Mouse (Mus musculus): Measurements from ENCODE around the gene C1qtnf5.
A peak's percentile ranks its signal among the peaks of the same experiment; 100 is the strongest.
"Not testable (repeated sequence)": the region's sequence is repeated elsewhere in the genome, so short reads cannot be mapped to it uniquely, and the experiment has no call there.

Gene C1qtnf5

DNA sequence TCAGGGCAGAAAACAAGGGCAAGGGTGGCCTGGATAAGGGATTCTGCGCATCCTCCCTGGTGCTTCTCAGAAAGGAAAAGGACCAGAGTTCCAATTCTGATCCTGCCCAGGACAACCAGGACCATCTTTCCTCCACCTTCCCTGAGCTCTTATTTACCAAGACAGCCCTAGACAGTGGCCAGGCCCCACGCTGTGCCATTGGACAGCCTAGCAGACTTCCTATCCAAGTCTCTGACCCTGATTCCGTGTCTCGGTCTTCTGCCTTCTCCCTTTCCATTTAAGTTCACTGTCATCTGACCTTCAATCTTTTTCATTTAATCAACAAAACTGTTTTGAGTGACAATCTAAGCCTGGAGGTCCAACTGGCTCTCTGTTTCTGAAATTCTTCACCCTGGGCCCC lies 449 bp upstream of the C1qtnf5 start:
- no peak for DNase-seq (ENCODE audit: low spot score)

DNA sequence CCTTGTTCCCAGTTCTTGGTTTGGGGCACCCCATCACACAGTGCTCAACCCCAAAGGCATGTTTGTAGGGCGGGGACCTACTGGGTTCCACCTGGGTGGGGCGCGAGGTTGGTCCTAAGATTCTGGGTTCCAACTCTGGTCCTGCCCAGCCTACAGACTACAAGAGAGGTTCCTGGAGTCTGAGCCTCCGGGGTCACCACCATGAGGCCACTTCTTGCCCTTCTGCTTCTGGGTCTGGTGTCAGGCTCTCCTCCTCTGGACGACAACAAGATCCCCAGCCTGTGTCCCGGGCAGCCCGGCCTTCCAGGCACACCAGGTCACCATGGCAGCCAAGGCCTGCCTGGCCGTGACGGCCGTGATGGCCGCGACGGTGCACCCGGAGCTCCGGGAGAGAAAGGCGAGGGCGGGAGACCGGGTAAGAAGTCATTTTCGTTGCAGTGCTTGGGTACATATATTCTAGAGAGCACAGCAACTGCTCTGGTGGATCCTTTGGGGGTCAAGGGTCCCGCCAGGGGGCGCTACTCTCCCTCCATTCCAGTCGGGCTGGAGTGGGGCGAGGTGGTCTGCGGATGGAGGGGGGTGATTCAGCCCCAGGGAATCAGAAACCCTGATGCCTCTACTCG lies 623 bp downstream of the C1qtnf5 start:
- DNase-seq (ENCODE audit: low spot score), result no peak

DNA sequence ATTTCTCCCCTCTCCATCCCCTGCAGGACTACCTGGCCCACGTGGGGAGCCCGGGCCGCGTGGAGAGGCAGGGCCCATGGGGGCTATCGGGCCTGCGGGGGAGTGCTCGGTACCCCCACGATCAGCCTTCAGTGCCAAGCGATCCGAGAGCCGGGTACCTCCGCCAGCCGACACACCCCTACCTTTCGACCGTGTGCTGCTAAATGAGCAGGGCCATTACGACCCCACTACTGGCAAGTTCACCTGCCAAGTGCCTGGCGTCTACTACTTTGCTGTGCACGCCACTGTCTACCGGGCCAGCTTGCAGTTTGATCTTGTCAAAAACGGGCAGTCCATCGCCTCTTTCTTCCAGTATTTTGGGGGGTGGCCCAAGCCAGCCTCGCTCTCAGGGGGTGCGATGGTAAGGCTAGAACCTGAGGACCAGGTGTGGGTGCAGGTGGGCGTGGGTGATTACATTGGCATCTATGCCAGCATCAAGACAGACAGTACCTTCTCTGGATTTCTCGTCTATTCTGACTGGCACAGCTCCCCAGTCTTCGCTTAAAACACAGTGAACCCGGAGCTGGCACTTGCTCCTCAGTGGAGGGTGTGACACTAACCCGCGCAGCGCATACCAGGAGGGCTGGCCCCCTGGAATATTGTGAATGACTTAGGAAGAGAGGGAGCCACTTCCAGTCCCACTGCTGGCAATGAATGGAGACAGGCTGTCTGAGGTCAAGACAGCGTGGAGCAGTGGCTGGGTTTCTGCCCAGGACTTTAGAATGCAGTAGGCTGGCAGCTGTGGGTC lies 1.4 kb downstream of the C1qtnf5 start:
- DNase-seq (ENCODE audit: low spot score), result no peak

DNA sequence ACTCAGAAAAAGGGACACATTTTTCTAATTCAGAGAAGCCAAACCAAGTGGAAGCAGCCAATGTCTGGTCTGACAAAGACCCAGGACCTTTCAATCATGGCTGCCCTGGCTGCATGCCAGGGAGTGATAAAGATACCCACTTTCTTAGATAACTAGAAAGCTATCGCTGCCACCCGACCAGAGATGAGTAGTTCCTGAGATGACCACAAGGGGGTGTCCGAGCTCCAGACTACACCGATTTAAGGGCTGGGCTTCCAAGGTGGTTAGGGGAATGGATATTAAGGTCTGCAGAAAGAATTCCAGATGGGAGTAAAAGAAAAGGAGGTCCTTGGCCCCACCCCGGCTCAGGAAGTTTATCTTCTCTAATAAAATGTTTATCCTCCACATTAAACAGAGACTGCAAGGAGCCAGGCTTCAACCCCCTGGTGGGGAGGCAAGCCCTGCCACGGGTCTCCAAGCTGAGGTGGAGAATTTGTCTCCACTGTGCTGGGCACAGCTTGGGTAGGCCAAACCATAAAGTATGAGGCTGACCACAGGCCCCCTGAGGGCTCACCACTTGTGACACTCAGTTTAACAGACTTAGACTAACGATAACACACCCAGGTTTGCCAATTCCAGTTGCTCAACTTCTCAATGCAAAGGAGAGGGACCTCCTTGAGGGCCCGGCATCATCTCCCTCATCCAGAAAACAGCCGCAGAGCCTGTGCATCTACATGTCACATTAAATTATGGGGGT lies 2.5 kb downstream of the C1qtnf5 start:
- peak; percentile 73 for DNase-seq (ENCODE audit: low spot score)

DNA sequence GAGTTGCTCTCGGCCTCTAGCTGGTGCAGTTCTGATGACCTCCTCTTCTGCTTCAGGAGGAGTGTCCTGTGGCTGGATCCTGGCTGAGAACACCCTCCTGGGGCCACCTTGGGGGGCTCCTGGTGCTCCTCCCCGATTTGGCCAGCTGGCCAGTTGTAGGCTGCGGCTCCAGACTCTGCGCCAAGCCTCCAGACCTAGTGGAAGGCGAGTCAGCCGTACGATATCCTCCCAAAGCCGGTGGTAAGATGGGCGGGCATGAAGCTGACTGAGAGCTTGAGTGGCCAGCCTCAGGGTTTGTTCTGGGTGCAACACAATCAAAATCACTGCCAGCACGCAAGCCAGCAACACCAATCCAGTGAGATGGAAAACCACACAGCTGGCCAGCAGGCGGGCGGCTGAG lies 4.9 kb downstream of the C1qtnf5 start:
- not testable (repeated sequence) for DNase-seq (ENCODE audit: low spot score)

DNA sequence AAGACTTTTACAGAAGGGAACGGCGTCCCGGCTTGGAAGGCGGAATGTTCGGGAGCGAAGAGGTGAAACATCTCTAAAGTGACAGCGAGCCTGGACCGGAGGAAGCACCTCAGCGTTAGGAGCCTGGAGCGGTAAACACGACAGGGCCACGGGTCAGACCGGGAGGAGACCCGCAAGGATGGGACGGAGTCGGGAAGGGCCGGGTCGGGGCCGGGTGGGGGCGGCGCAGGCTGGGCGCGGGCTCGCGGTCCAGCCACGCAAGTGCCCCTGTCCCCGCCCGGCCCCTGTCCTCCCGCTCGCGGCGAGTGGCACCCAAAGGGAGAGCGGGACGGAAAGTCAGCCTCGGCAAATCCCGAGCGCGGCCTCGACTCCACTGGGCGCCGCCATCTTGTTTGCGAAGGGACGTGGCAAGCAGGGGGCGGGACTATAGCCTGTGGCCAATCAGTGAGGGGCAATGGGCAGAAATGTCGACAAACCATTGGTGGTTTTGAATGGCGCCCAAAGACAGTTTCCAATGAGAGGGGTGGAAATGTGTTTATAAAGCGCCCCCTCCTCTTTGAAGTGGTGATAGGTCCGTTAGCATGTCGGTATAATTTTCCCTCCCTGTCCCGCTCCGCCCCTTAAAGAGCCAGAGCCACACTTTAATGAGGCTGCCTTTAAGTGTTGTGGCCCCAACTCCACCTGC lies 6.2 kb downstream of the C1qtnf5 start, which contains the start of the genes Gm49380 and Rnf26:
Gm49380 (minus strand) TSS at position 396 of the 685 bp plus-strand sequence.
Rnf26 (minus strand) TSS at position 413 of the 685 bp plus-strand sequence.
- DNase-seq (ENCODE audit: low spot score), result peak; percentile 88

DNA sequence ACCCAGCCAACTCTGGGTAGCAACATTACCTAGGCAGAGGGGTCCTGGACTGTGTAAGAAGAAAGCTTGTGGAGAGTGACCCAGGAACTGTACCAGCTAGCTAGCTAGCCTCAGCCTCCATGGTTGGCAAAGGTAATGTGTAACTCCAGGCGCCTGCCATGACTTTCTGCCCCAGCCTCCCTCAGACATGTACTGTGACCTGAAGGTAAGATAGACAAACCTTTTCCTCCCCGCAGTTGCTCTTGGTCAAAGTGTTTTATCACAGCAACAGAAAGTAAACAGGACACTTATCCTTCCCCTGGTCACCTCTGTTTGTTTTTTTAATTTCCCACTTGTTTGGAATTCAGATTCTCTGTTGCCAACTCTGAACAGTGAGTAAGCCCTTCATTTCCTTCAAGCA lies 7.4 kb downstream of the C1qtnf5 start:
- DNase-seq (ENCODE audit: low spot score), result no peak

DNA sequence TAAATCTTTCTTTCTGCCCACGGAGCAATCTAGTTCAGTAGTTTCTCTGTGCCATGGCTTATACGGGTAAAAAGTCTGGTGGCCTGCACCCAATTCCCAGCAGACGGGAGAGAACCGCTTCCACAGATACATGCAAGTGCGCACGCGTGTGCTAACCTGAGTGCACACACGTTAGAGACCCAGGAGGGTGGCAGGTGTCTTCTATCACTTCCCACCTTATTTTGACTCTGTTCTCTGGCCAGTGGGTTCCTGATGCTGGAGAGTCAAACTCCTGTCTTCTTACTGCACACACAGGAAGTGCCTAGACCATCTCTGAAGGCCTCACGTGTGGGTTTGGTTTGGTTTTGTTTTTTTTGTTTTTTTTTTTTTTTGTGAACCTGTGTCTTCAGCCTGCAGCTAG lies 8.6 kb downstream of the C1qtnf5 start:
- no peak for DNase-seq (ENCODE audit: low spot score)

DNA sequence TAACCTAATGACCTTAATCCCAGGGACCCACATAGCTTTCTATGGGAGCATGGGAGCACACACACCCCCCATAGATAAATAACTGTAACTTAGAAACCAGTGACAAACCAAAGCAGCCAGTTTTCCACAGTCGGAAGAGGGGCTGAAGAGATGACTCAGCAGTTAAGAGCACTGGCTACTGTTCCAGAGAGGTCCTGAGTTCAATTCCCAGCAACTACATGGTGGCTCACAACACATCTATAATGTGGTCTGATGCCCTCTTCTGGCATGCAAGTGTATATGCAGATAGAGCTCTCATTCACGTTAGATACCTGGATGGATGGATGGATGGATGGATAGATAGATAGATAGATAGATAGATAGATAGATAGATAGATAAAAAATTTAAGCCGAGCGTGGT lies 9.1 kb downstream of the C1qtnf5 start:
- DNase-seq (ENCODE audit: low spot score), result no peak

DNA sequence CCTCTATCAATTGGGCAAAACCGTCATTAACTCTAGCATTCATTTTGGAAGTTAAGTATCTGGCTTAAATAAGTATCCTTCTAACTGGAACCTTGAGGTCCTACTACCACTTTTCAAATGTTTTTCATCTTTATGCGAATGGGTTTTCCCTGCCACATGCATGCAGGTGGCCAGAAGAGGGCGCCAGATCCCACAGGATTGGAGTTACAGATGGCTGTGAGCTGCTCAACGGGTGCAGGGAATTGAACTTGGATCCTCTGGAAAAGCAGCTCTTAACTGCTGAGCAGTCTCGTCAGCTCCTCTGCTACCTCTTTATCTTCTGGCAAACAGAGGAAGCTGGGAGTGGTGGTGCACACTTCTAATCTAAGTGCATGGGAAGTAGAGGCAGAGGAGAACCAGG lies 12.0 kb downstream of the C1qtnf5 start:
- no peak for DNase-seq (ENCODE audit: low spot score)

DNA sequence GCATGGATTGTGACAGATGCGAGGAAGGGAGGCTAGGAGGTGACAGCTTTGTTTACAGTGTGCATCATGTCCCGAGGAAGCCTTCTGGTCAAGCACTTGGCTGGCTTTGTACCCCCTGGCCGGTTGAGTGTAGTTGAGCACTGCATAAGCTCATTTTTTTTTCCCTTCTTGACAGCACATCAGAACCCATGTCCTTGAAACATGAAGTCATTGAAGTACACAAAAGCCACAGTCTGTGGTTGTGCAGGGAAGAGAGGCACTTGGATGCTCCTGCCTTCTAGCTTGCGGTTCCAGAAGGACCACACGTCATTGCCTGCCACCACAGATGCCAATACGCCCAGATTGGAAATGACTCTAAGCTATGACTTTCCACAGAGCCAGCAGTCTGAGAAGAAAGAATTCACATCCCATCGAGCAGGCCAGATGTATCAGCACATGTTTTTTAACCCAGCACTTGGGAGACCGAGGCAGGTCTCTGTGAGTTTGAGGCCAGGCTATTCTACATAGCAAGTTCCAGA lies 13.0 kb downstream of the C1qtnf5 start:
- DNase-seq (ENCODE audit: low spot score), result no peak

DNA sequence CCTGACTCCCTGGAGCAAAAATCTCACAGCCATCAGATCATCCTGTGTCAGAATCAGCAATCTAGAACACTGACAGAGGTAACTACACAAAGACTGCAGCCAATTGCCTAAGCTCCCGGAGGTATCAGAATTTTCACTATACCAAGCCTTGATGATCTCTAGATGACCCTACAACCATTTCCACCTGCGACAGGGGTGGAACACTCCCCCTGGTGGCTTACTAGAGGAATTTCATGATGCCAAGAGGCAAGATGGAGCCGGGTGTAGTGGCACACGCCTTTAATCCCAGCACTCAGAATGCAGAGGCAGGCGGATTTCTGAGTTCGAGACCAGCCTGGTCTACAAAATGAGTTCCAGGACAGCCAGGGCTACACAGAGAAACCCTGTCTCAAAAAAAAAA lies 17.3 kb downstream of the C1qtnf5 start:
- DNase-seq (ENCODE audit: low spot score), result no peak

DNA sequence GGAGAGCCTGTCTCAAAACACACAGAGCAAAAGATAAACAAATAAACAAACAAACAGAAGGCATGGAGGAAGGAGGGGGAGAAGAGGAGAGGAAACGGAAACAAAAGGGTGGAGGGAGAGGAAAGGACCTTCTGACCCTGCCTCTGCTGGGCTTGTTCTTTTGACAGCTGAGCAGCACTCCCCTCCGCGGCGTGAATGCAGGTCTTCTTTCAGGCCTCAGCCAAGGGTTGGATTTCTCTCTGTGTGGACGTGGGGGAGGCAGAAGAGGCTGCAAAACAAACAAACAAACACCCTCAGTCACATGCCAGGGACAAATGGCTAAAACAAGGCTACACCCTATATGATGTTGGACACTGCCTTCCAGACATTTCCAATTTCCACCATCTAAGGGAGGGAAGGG lies 18.0 kb downstream of the C1qtnf5 start:
- no peak for DNase-seq (ENCODE audit: low spot score)

DNA sequence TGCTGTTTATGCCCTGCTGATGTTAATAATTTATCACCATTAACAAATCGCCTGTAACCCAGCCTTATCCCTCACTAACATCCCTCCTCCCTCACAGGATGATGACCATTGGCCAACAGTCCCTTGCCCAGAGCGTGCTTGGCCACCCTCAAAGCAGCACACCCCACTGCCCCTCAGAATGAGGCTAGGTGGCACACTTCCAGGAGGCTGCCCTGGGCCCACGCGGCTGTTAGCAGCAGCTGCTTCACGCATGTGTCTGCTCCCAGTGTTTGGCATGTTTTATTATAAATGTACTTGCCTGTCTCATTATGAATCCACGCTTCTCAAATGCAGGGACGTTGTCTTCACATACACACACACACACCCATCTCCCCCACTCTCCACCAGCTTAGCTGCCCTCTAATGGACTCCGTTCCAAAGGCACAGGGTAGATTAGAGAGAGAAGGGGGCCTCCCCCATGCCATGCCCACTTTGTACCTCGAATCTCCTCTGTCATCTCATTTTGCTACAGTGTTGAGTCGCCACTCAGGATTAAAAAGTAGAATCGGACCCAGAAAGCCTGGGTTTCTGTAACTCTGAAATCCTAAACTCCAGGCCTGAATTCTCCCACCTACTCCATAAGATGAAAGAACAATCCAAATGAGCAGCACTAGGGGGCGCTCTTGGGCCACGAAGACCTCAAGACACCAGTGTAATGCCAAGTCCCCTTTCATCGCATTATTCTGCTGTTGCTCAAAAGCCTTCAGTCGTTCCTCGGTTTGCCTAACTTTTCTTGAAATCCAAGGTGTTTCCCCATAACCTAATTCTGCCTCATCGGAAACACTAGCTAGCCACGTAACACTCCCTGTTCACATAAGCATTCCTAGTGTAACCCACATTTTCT lies 18.7 kb downstream of the C1qtnf5 start:
- DNase-seq (ENCODE audit: low spot score), result peak; percentile 83

DNA sequence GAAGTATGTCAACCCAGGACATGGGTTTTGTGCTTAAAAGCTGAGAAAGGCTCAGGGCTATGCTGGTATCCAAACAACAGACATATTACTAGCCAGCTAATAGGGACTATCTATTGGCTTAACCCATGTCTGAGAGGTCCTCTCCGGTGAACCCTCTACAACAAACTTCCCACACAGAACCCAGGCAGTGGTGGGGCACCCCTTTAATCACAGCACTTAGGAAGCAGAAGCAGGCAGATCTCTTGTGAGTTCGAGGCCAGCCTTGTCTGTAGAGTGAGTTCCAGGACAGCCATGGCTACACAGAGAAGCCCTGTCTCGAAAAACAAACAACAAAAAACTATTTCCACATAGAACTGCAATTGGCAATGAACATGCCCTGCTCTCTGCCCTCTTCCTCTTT lies 19.7 kb downstream of the C1qtnf5 start:
- DNase-seq (ENCODE audit: low spot score), result no peak

DNA sequence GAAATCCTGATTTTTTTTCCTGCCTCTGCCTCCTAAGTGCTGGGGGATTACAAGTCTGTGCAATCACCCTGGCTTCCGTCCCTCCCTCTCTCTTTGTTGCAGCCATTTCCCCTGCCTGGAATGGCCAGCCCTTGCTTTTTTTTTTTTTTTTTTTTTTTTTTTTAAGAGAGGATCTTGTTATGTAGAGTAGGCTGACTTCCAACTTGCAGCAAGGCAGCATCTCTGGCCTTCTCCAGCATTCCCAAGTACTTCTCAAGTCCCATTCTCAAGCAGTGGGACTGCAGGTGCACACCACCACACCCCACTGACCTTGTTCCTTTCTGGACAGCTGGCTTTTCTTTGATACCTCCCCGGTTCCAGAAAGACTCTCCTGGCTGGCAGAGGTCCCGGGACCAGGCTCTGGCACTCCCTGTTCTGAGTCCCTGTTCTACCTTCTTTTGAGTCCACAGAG lies 20.3 kb downstream of the C1qtnf5 start:
- DNase-seq (ENCODE audit: low spot score), result no peak

DNA sequence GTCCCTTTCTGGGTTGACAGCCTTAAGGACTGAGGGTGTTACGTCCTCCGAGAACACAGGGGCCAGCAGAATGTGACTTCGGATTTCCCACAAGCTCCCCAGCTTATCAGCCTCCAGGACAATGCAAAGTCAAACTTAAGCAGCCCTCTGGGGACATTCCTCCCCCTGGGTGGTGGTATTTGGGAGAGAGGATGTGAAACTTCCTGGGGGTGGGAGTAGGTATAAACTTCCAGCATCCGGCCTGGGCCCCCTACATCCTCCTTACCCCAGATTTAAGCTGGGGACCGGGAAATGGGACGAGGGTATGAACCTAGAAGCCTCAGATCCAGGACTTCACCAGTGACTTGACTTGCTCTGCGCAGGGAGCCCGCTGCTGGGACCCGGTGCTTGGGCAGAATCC lies 22.6 kb downstream of the C1qtnf5 start:
- DNase-seq (ENCODE audit: low spot score), result no peak

DNA sequence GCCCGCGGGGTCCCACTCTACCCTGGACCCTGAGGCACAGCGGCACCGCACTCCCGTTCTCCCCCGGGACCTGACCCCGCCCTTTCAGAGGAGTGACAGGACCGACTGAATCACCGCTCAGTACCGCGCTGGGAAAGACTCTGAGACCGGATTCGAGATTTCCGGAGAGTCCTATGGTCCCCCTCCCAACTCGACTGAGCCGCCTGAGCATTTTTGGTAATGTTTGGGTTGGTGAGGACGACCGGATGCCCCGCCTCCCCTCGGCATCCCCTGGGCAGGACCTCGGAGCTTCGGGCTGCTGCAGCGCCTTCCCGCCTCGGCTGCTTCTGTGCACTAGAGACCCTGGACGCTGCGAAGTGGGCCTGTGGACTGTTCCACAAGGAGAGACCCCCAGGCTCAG lies 23.0 kb downstream of the C1qtnf5 start:
- DNase-seq (ENCODE audit: low spot score), result peak; percentile 30

DNA sequence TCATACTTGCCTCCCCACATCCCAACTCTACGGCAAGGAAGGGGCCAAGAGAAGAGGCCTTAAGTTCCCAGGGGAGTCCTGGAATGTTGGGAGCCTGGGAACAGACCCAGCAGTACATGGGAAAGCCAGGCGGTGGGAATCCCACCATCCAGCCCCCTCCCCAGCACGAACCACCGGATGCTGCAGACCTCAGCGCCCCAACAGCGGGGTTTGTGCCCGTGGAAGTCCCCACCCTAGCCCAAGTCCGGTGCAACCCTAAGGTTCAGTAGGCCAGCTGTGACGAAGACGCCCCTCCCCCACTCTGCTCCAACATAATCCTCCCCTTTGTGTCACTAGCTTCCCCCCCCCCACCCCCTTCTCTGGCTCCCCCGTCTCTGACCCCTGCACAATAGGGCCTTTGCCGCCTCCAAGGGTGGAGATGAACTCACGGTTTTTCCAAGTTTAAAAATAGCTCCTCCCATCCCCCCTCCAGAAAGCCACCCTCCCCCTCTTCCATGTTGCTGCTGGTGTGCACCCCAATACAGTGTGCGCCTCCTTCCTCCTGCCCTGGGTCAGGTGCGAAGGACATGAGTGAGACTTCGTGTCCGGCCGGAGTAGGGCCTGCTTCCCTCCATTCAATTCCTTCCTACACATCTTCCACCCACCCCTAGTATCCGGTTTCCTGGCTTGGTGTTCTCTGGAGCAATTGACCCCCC lies 23.7 kb downstream of the C1qtnf5 start:
- DNase-seq (ENCODE audit: low spot score), result no peak

DNA sequence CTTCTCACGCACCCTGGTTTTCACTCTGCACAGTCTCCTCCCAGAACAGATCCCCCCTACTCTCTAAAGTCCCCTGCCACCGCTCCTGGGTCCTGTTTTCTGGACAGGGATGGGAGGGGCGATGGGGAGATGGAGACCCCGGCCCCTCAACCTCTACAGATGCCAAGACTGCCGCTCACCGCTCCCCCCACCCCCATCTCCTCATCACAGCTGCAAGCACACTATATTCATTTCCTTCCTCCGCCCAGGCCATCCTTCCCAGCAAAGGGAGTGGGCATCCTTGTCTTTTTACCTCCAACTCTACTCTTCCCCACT lies 24.2 kb downstream of the C1qtnf5 start:
- no peak for DNase-seq (ENCODE audit: low spot score)

DNA sequence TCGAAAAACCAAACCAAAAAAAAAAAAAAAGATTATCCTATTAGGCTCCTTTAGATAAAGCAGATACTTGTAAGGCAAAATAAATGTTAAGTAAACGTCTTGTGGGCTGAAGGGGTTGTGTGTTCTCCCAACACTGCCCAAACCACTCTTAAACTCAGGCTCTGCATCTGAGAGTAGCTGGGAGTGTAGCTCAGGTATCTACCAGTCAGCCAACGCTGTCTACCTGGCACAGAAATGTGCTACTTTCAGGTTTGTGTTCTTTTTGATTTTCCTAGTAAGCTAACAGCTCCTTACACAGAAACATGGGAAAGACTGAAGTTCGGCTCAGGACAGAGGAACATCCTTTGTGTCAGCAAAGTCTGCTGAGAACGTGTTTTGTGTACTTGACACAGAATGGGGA lies 25.2 kb downstream of the C1qtnf5 start:
- no peak for DNase-seq (ENCODE audit: low spot score)
